Mouse (Mus musculus): ENCODE results near the gene 4933406M09Rik. TPM values are rescaled to one million over a fixed set of nuclear protein-coding genes. Genes with fewer than 3 reads are reported as not detected.

4933406M09Rik gene
- not detected in 2 replicates for polyA plus RNA-seq (2015; fragmentation: Nextera tagmentation; extraction: Ambion mirVana)

DNA sequence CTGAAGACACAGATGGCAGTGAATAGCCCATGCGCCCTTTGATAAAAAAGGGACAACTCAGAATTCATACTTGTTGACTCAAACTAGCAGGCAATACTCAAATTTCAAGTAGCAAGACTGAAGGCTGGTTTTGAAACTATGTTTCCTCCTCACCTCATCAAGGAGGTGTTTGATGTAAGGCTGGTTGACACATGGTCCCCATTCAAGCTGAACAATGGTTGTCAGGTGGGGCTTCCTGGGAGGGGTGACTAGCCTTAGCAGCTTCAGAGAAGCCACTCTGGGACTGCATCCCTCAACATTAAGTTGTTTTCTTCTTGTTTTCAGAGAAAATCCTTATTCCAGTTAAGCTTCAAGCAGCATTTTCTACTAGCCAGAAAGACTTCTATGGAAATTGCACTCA lies at the start of gene 4933406M09Rik:
Gene 4933406M09Rik (plus strand): TSS at position 275 of the 400 bp plus-strand sequence.
- Histone ChIP-seq H3K9me3 (replicated peaks) (no peaks in the 10 kb centered on the region), H3K36me3 (no peaks in the 10 kb centered on the region), H3K4me2 (no peak within 1 kb of the TSS), H3K4me1 (peaks cover 10% of the 10 kb centered on the region), H3K27ac (replicated peaks) (no peak within 1 kb of the TSS), H3K27me3 (replicated peaks) (0 out of 2 replicates have a peak, but pooled peaks cover 5% of the 10 kb centered on the region), H3K4me3 (replicated peaks) (no peak within 1 kb of the TSS), H3K9ac (replicated peaks) (no peak within 1 kb of the TSS)
- no peak for ATAC-seq (ENCODE audit: low FRiP score)
- 96% methylated on average over 1 of the region's 1 CpGs for WGBS

DNA sequence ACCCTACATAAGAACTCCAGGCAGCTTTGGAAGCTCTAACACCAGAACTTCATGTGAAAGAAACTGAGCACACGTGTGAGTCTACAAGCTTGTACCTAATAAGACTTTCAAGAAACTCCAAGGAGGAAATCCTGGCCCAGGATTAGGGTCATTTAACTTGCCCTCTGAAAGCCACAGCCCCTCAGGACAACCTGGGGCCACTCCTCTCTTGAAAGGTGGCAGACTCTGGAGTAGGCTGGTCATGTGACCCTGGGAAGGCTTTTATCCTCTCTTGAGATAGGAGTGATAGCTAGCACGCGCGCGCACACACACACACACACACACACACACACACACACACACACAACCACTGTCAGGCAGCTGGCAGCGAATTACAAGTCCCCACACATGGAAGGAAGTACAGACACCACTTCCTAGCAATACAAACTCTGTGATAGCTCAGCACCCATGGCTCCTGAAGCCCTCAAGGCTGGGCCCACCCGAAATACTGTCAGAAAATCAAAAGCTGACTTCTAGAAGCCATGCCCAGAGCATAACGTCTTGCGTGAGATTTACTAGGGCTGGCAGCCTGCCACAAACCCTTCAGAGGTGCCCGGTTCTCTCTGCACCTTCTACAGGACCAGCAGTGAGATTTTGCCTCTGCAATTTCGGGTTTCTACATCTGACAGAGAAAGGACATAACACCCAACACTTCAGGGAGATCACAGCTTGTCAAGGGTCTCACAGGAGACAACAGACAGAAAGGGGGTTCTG lies 48.6 kb upstream of the 4933406M09Rik start:
- H3K36me3 ChIP-seq: no peaks in the 10 kb centered on the region; the same call in 1 of the 2 replicates
- H3K9me3 ChIP-seq (replicated peaks): no peaks in the 10 kb centered on the region
- H3K27me3 ChIP-seq (replicated peaks): no peaks in the 10 kb centered on the region
- ATAC-seq (ENCODE audit: low FRiP score): no peak
- H3K9ac ChIP-seq (replicated peaks): no peak overlapping the region
- H3K4me3 ChIP-seq (replicated peaks): no peak overlapping the region
- H3K4me1 ChIP-seq: peaks cover 15% of the 10 kb centered on the region
- no peak overlapping the region for H3K27ac ChIP-seq (replicated peaks)
- 82% methylated on average over 11 of the region's 11 CpGs for WGBS
- no peak overlapping the region for H3K4me2 ChIP-seq

DNA sequence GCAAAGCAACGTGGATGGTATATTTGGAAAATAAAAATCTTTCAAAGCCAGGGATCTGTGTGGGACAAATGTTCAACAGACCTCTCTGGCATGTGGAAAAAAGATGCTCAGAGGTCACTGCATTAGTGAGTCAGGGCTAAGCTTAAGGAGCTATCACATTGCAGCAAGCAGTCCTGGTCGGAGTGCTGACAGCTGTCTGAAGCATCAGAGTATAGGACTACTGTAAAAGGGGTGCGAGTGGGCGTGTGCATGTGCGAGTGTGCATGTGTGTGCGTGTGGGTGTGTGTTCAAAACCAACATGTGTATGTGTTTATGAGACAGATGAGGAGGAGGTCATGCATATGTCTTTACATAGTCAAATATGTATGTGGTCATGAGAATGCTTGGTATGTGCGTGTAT lies 46.6 kb upstream of the 4933406M09Rik start:
- Histone ChIP-seq H3K36me3 (no peaks in the 10 kb centered on the region; the same call in 1 of the 2 replicates), H3K4me3 (replicated peaks) (no peak overlapping the region), H3K27me3 (replicated peaks) (no peaks in the 10 kb centered on the region), H3K4me1 (peaks cover 19% of the 10 kb centered on the region), H3K4me2 (no peak overlapping the region), H3K9ac (replicated peaks) (no peak overlapping the region), H3K9me3 (replicated peaks) (no peaks in the 10 kb centered on the region), H3K27ac (replicated peaks) (no peak overlapping the region)
- ATAC-seq (ENCODE audit: low FRiP score): no peak
- WGBS: 97% methylated on average over 7 of the region's 7 CpGs

DNA sequence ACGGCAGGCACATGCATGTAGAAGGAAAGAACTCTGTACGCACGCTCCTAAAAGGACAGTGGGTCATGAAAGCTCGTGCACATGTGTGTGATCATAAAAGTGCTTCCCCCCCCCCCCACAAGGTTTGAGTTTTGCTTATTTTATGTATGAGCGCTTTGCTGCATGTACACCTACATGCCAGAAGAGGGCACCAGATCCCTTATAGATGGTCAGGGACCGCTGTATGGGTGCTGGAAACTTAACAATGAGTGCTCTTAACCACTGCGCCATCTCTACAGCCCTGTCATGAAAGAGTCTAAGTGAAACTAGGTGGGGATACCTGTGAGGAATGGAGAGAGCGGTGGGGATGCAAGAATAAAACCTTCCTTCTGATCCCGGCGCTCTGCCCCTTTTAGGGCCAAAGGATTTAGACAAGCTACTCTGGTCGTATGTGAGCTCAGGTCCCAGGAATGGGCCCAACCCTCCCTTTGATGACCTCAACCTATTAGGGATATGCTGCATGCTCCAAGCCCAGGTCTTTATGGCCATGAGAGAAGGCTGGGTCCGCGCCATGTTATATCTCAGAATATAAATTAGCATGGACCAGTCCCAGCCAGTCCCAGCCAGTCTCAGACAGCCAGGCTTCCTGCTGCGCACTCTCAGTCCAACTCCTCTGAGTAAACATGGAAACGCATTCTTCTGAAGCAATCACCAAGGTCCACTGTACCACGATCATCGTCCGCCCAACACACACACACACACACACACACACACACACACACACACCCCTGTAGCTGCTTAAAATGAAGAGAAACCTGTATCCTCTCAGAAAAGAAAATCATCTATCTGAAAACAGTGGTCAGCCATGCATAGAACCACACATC lies 45.8 kb upstream of the 4933406M09Rik start:
- Histone ChIP-seq H3K27ac (replicated peaks) (no peak overlapping the region), H3K27me3 (replicated peaks) (no peaks in the 10 kb centered on the region), H3K4me1 (peaks cover 23% of the 10 kb centered on the region), H3K9me3 (replicated peaks) (no peaks in the 10 kb centered on the region), H3K4me3 (replicated peaks) (no peak overlapping the region), H3K36me3 (no peaks in the 10 kb centered on the region; the same call in 1 of the 2 replicates), H3K9ac (replicated peaks) (no peak overlapping the region), H3K4me2 (no peak overlapping the region)
- 95% methylated on average over 18 of the region's 18 CpGs for WGBS
- ATAC-seq (ENCODE audit: low FRiP score): no peak

DNA sequence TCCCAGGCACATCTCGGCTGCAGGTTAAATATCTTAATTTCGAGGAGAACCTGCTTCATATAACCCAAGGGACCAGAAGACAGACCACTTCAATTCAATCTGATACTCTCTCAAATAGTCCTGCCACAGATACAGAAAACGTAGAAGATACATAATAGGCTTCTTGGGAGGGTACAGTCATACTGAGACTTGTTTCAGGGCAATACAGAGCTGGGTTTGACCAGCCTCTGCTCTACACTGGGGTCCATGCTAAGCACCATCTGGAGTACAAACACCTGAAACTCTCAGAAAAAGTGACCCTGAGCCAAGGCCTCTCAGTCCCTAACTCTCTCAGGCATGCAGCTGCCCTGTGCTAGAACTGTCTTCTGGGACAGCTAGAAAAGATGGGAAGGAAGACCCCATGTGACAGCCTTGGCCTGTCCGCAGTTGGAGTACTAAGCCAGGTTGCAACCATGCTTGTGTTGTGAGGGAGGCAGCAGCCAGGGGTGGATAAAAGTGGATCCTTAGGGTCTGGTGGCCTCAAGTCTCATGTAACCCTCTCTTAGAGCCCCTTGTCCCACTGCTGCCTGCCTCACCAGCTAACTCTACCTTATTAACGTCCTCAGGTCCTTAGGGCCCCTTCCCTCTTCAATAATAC lies 44.0 kb upstream of the 4933406M09Rik start:
- Histone ChIP-seq H3K4me3 (replicated peaks) (no peak overlapping the region), H3K9me3 (replicated peaks) (no peaks in the 10 kb centered on the region), H3K9ac (replicated peaks) (no peak overlapping the region), H3K36me3 (peaks cover 11% of the 10 kb centered on the region), H3K4me1 (peaks cover 24% of the 10 kb centered on the region), H3K27me3 (replicated peaks) (no peaks in the 10 kb centered on the region), H3K27ac (replicated peaks) (no peak overlapping the region), H3K4me2 (peak overlapping the region; percentile 79)
- ATAC-seq (ENCODE audit: low FRiP score): no peak
- 83% methylated on average over 5 of the region's 5 CpGs for WGBS

DNA sequence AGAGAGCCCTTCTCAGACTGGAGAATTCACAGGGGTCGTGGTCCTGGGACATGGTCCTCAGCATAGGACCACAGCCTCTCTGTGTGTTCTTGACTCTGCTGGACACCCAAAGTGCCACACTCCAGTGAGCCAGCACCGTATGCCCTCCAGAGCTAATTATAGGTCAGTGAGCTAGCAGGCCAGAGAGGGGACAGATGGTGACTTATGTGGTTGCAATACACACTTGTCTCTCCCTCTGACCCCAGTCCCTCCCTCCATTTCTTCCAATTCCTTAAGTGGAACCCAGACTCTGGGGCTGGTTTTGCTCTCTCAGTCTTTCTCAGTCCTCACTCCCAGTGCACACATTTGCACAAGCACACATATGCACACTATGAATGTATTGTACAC lies 43.5 kb upstream of the 4933406M09Rik start:
- Histone ChIP-seq H3K9ac (replicated peaks) (peak overlapping the region; percentile 34; the same call in 1 of the 2 replicates), H3K9me3 (replicated peaks) (no peaks in the 10 kb centered on the region), H3K27me3 (replicated peaks) (no peaks in the 10 kb centered on the region), H3K36me3 (peaks cover 14% of the 10 kb centered on the region), H3K4me2 (peak overlapping the region; percentile 79), H3K4me1 (peaks cover 24% of the 10 kb centered on the region), H3K27ac (replicated peaks) (no peak overlapping the region), H3K4me3 (replicated peaks) (peak overlapping the region; percentile 58)
- 68% methylated on average over 2 of the region's 2 CpGs for WGBS
- no peak for ATAC-seq (ENCODE audit: low FRiP score)

DNA sequence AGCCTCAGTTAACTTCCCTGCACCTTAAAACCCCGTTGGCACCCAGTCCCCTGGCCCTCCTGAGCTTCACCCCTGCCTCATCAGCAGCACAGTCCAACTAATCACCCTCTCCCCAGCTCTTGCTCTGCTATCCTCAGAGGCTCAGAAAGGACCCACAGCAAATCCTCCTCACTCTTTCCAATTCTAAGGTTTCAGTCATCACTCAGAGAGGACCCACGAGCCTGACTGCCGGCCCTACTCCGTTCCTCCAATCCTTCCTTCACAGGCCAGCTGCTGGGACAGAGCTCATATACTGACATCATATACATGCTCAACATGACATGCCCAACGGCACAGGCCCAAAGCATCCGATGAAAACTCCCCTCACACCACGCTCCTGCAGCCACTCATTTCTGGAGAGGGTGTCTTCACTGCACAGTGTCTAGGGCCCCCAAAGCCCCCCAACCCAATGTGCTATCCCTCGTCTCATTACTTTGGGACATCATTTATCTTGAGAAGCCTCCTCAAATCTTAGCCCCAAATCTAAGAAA lies 42.9 kb upstream of the 4933406M09Rik start:
- Histone ChIP-seq H3K4me1 (peaks cover 24% of the 10 kb centered on the region), H3K4me2 (peak overlapping the region; percentile 79), H3K36me3 (peaks cover 19% of the 10 kb centered on the region), H3K27ac (replicated peaks) (no peak overlapping the region), H3K9ac (replicated peaks) (peak overlapping the region; percentile 34), H3K9me3 (replicated peaks) (no peaks in the 10 kb centered on the region), H3K4me3 (replicated peaks) (peak overlapping the region; percentile 58), H3K27me3 (replicated peaks) (no peaks in the 10 kb centered on the region)
- ATAC-seq (ENCODE audit: low FRiP score): no peak
- WGBS: 85% methylated on average over 8 of the region's 8 CpGs

DNA sequence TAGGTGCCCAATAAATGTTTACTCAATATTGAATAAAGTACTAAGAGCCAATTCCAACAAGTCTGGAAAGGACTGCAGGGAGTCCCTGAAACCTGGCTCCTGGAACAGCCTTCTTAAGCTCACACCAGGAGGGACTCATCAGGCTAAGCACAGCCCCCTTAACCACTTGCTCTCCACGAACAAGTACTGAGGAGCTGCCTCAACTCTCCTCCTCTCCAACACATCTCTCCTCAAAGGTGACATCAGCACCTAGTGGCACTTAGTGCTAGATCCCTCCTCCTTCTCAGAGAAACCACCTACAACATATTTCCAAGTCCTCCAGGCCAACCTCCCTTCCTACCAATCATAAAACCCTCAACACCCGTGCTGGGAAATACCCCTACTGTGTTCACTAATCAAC lies 42.2 kb upstream of the 4933406M09Rik start:
- peak overlapping the region; percentile 82 for H3K27ac ChIP-seq (replicated peaks)
- H3K4me1 ChIP-seq: peaks cover 24% of the 10 kb centered on the region
- H3K36me3 ChIP-seq: peaks cover 22% of the 10 kb centered on the region
- peak overlapping the region; percentile 58 for H3K4me3 ChIP-seq (replicated peaks)
- ATAC-seq (ENCODE audit: low FRiP score): peak; percentile 40
- peak overlapping the region; percentile 78 for H3K9ac ChIP-seq (replicated peaks)
- H3K27me3 ChIP-seq (replicated peaks): no peaks in the 10 kb centered on the region
- WGBS: 5% methylated on average over 2 of the region's 2 CpGs
- no peaks in the 10 kb centered on the region for H3K9me3 ChIP-seq (replicated peaks)
- H3K4me2 ChIP-seq: peak overlapping the region; percentile 79

DNA sequence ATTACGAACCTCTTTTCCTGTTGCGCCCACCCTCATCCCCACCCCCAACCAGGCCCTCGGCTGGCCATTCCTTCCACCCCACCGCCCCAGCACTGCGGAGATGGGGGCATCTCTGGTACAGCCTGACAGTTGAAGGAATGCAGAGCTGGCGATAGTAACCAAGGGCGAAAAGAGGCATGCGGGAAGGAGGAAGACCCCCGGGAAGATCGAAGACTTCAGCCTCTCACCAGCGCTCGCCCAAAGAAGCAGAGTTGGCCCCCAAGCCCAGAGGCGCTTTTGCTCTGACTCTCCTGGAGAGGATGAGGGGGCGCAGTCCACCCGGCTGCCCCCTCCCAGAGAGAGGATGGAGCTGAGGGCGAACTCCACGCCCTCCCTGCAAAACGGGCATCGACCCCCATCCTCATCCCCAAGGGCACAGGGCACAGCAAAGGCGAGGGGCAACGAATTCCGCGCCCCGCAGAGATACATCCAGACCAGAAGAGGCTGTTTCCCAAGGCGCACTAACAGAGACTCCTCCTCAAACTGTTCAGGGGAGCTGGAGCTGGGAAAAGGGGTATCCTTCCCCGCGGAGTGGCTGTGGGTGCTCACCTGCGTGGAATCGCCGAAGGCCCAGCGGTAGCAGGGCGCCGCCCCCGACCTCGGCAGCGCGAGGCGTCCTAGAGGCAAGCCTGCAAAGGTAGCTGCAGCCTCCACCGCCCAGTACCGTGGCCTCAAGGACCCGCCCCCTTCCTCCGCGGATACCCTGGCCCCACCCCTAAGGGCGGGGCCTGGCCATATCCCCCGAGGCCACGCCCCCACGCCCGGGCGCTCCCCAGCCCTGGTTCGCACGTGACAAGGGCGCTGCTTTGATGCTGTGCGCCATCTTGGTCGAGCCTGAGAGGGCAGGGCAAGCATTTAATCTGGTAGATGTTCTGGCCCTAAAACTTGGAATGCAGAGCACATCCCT lies 41.5 kb upstream of the 4933406M09Rik start:
- Histone ChIP-seq H3K4me2 (peak overlapping the region; percentile 79), H3K9ac (replicated peaks) (peak overlapping the region; percentile 78), H3K9me3 (replicated peaks) (no peaks in the 10 kb centered on the region), H3K27me3 (replicated peaks) (no peaks in the 10 kb centered on the region), H3K4me3 (replicated peaks) (peak overlapping the region; percentile 58), H3K4me1 (peaks cover 24% of the 10 kb centered on the region), H3K27ac (replicated peaks) (peak overlapping the region; percentile 82), H3K36me3 (peaks cover 24% of the 10 kb centered on the region)
- peak; percentile 95 for ATAC-seq (ENCODE audit: low FRiP score)
- 2% methylated on average over 52 of the region's 54 CpGs for WGBS

DNA sequence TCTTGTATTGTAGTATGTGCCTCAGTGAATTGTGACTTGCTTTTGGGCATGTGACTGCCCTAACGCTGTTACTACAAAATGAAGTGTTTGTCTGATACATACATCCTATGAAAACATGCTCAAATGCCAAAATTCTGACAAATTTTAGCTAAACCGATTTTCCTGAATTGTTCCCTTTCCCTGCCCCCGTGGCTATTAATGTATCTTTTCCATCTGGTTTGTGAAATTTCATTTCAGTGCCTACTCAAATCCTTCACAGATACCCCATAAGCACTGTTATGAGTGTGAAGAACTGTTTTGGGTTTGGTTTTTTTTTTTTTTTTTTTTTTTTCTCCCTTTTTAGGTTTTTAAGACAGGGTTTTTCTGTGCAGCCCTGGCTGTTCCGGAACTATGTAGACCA lies 40.7 kb upstream of the 4933406M09Rik start:
- H3K9ac ChIP-seq (replicated peaks): no peak overlapping the region
- peak overlapping the region; percentile 79 for H3K4me2 ChIP-seq
- 79% methylated on average over 4 of the region's 4 CpGs for WGBS

More for the DNA sequence above, 40.7 kb upstream of the 4933406M09Rik start:
- no peak for ATAC-seq (ENCODE audit: low FRiP score)
- peak overlapping the region; percentile 58 for H3K4me3 ChIP-seq (replicated peaks)
- H3K4me1 ChIP-seq: peaks cover 24% of the 10 kb centered on the region
- no peaks in the 10 kb centered on the region for H3K27me3 ChIP-seq (replicated peaks)
- peak overlapping the region; percentile 74 for H3K27ac ChIP-seq (replicated peaks)
- peaks cover 32% of the 10 kb centered on the region for H3K36me3 ChIP-seq
- H3K9me3 ChIP-seq (replicated peaks): no peaks in the 10 kb centered on the region

Measured in neural tube, embryonic 15.5 days (tissue).